Mouse (Mus musculus) midbrain, embryonic 11.5 days (tissue): ENCODE measurements at regions not wholly inside any gene's neighbourhood (a gene's known extent, or its start where the extent isn't known, plus 50 kb on each side); places are given as distances from the start of the nearest gene placed in this dataset.

Source experiments
- ATAC-seq: fragments of 200-750 bp; cut with Nextera tagmentation; 2 replicates; pipeline ENCODE4 v1.8.0; 2017; ENCODE audit warnings: moderate TSS enrichment, moderate library complexity; ENCODE audit not compliant: low FRiP score
- DNase-seq: peaks from one replicate; pipeline ENCODE4 v3.0.0; 2015; ENCODE audit warnings: low spot score; ENCODE audit errors: missing footprints
- H3K27ac ChIP-seq: fragments of 300-500 bp; sonication (generic); 2 replicates; pipeline ENCODE4 v1.5.1; 2014; ENCODE audit warnings: low read depth, low read length
- H3K27me3 ChIP-seq: fragments of 300-500 bp; sonication (generic); 2 replicates; pipeline ENCODE4 v1.6.1; 2014; ENCODE audit warnings: mild to moderate bottlenecking, low read length, moderate library complexity, mixed read lengths; ENCODE audit not compliant: control insufficient read depth, insufficient read depth
- H3K36me3 ChIP-seq: fragments of 300-500 bp; sonication (generic); 2 replicates; pipeline ENCODE4 v1.6.1; 2014; ENCODE audit warnings: mild to moderate bottlenecking, low read length, moderate library complexity, mixed read lengths; ENCODE audit not compliant: control insufficient read depth, insufficient read depth
- H3K4me1 ChIP-seq: fragments of 300-500 bp; sonication (generic); 2 replicates; pipeline ENCODE4 v1.6.1; 2014; ENCODE audit warnings: low read length; ENCODE audit not compliant: control insufficient read depth, insufficient read depth
- H3K4me2 ChIP-seq: fragments of 300-500 bp; sonication (generic); 2 replicates; pipeline ENCODE4 v1.6.1; 2014; ENCODE audit warnings: mild to moderate bottlenecking, moderate library complexity
- H3K4me3 ChIP-seq: fragments of 300-500 bp; sonication (generic); 2 replicates; pipeline ENCODE4 v1.5.1; 2014; ENCODE audit warnings: low read depth, low read length
- H3K9ac ChIP-seq: fragments of 300-500 bp; sonication (generic); 2 replicates; pipeline ENCODE4 v1.6.1; 2014; ENCODE audit warnings: low read length
- H3K9me3 ChIP-seq: fragments of 300-500 bp; sonication (generic); 2 replicates; pipeline ENCODE4 v1.6.1; 2016; ENCODE audit warnings: low read length; ENCODE audit not compliant: control insufficient read depth
- WGBS: fragments of 180-500 bp; shearing (Covaris S2); extraction: QIAGEN DNeasy Blood & Tissue Kit; methylation state at CpG from one replicate; pipeline ENCODE4 v1.1.7; 2014; 5-methylcytosine and 5-hydroxymethylcytosine counted together

GRCm38 (mm10) chr12:29143297-29143696 lies 384.9 kb upstream of the Myt1l start:
- no peak overlapping the region for H3K27ac ChIP-seq
- DNase-seq (no peak), ATAC-seq (no peak)
- H3K36me3 ChIP-seq = no peaks in the 10 kb centered on the region
- H3K9me3 ChIP-seq = no peaks in the 10 kb centered on the region
- WGBS = 73% methylated on average over 8 of the region's 8 CpGs
- H3K27me3 ChIP-seq = no peaks in the 10 kb centered on the region
- no peak overlapping the region for H3K9ac ChIP-seq
- H3K4me1 ChIP-seq = 0 out of 2 replicates have a peak, but pooled peaks cover 4% of the 10 kb centered on the region
- no peak overlapping the region for H3K4me3 ChIP-seq
- no peak overlapping the region for H3K4me2 ChIP-seq

- no peak overlapping the region for H3K27ac ChIP-seq
- peaks cover 4% of the 10 kb centered on the region for H3K4me1 ChIP-seq
- H3K4me2 ChIP-seq = no peak overlapping the region
- DNase-seq (no peak), ATAC-seq (no peak)
- no peaks in the 10 kb centered on the region for H3K36me3 ChIP-seq
- 94% methylated on average over 1 of the region's 1 CpGs for WGBS
- H3K4me3 ChIP-seq = no peak overlapping the region
- H3K9ac ChIP-seq = no peak overlapping the region
- H3K27me3 ChIP-seq = no peaks in the 10 kb centered on the region
- H3K9me3 ChIP-seq = no peaks in the 10 kb centered on the region
Measured at GRCm38 (mm10) chr12:29160920-29161319, 367.3 kb upstream of the Myt1l start.

- no peaks in the 10 kb centered on the region for H3K9me3 ChIP-seq
Measured at GRCm38 (mm10) chr12:29161546-29161945, 366.6 kb upstream of the Myt1l start.

GRCm38 (mm10) chr12:29164701-29165100 lies 363.5 kb upstream of the Myt1l start:
- DNase-seq = no peak
- Histone ChIP-seq H3K9me3 (no peaks in the 10 kb centered on the region), H3K4me1 (peaks cover 4% of the 10 kb centered on the region), H3K27ac (no peak overlapping the region), H3K9ac (no peak overlapping the region), H3K4me3 (no peak overlapping the region), H3K27me3 (no peaks in the 10 kb centered on the region), H3K36me3 (no peaks in the 10 kb centered on the region), H3K4me2 (no peak overlapping the region)
- WGBS = 84% methylated on average over 2 of the region's 2 CpGs
- ATAC-seq = no peak

More at GRCm38 (mm10) chr12:29161546-29161945, 366.6 kb upstream of the Myt1l start:
- Histone ChIP-seq H3K27me3 (no peaks in the 10 kb centered on the region), H3K36me3 (no peaks in the 10 kb centered on the region), H3K4me1 (peaks cover 4% of the 10 kb centered on the region), H3K4me3 (no peak overlapping the region), H3K9ac (no peak overlapping the region), H3K4me2 (no peak overlapping the region), H3K27ac (no peak overlapping the region)
- 17% methylated on average over 2 of the region's 2 CpGs for WGBS
- DNase-seq (no peak), ATAC-seq (no peak)

GRCm38 (mm10) chr12:29166316-29166715 lies 361.9 kb upstream of the Myt1l start:
- H3K4me3 ChIP-seq = no peak overlapping the region
- peaks cover 4% of the 10 kb centered on the region for H3K4me1 ChIP-seq
- H3K9ac ChIP-seq = no peak overlapping the region
- no peak overlapping the region for H3K4me2 ChIP-seq
- no peaks in the 10 kb centered on the region for H3K9me3 ChIP-seq
- ATAC-seq (no peak), DNase-seq (no peak)
- H3K36me3 ChIP-seq = no peaks in the 10 kb centered on the region
- H3K27ac ChIP-seq = no peak overlapping the region
- H3K27me3 ChIP-seq = no peaks in the 10 kb centered on the region
- WGBS = 61% methylated on average over 2 of the region's 2 CpGs

GRCm38 (mm10) chr12:29167922-29168321 lies 360.3 kb upstream of the Myt1l start:
- Histone ChIP-seq H3K27me3 (no peaks in the 10 kb centered on the region), H3K9ac (no peak overlapping the region), H3K9me3 (no peaks in the 10 kb centered on the region), H3K27ac (no peak overlapping the region), H3K4me3 (no peak overlapping the region), H3K4me1 (no peaks in the 10 kb centered on the region), H3K4me2 (no peak overlapping the region), H3K36me3 (no peaks in the 10 kb centered on the region)
- ATAC-seq (no peak), DNase-seq (no peak)
- 86% methylated on average over 6 of the region's 6 CpGs for WGBS

GRCm38 (mm10) chr12:29175698-29176440 lies 352.3 kb upstream of the Myt1l start:
- Histone ChIP-seq H3K9me3 (no peaks in the 10 kb centered on the region), H3K4me2 (no peak overlapping the region), H3K27me3 (no peaks in the 10 kb centered on the region), H3K4me1 (peaks cover 3% of the 10 kb centered on the region; the same call in 1 of the 2 replicates), H3K9ac (no peak overlapping the region), H3K4me3 (no peak overlapping the region), H3K36me3 (no peaks in the 10 kb centered on the region), H3K27ac (no peak overlapping the region)
- DNase-seq (no peak), ATAC-seq (no peak)
- 89% methylated on average over 10 of the region's 10 CpGs for WGBS

GRCm38 (mm10) chr12:29177145-29177544 lies 351.0 kb upstream of the Myt1l start:
- Histone ChIP-seq H3K9me3 (no peaks in the 10 kb centered on the region), H3K36me3 (no peaks in the 10 kb centered on the region), H3K9ac (no peak overlapping the region), H3K4me1 (peaks cover 3% of the 10 kb centered on the region; the same call in 1 of the 2 replicates), H3K4me3 (no peak overlapping the region), H3K27ac (no peak overlapping the region), H3K4me2 (no peak overlapping the region), H3K27me3 (no peaks in the 10 kb centered on the region)
- DNase-seq (no peak), ATAC-seq (no peak)
- WGBS = 92% methylated on average over 12 of the region's 12 CpGs

- Histone ChIP-seq H3K9ac (no peak overlapping the region), H3K4me1 (peaks cover 3% of the 10 kb centered on the region; the same call in 1 of the 2 replicates), H3K36me3 (no peaks in the 10 kb centered on the region), H3K4me2 (no peak overlapping the region), H3K27ac (no peak overlapping the region), H3K4me3 (no peak overlapping the region), H3K27me3 (no peaks in the 10 kb centered on the region), H3K9me3 (no peaks in the 10 kb centered on the region)
- DNase-seq (no peak), ATAC-seq (no peak)
- 70% methylated on average over 14 of the region's 14 CpGs for WGBS
Measured at GRCm38 (mm10) chr12:29178168-29178895, 349.9 kb upstream of the Myt1l start.
